29 mouse cellular contexts compared by ENCODE assay signal in genomic region chr1:83847992-83848391, GRCm38 (mm10).
"Had no signal": no experiment of that assay in that cellular context is flagged by ENCODE, and none has a peak within 500 bp of the region (broad histone marks: within the 10 kb centered on the region; RNA-seq: fewer than 3 reads in every experiment).

No protein-coding gene starts in this region.

- H3K36me3 ChIP-seq: limb, embryonic 10.5 days; limb, embryonic 12.5 days; limb, embryonic 13.5 days; limb, embryonic 15.5 days; liver, embryonic 12.5 days; liver, embryonic 13.5 days; liver, embryonic 15.5 days; lung, embryonic 15.5 days; midbrain, embryonic 10.5 days; midbrain, embryonic 12.5 days; midbrain, embryonic 13.5 days had no signal

- H3K4me3 ChIP-seq: left cerebral cortex, adult 2 months; limb, embryonic 10.5 days; limb, embryonic 12.5 days; limb, embryonic 13.5 days; limb, embryonic 15.5 days; liver, embryonic 12.5 days; liver, embryonic 13.5 days; liver, embryonic 15.5 days; lung, embryonic 15.5 days; megakaryocyte, embryonic 14.5 days; midbrain, embryonic 10.5 days; midbrain, embryonic 12.5 days; midbrain, embryonic 13.5 days; myocyte had no signal

- H3K4me2 ChIP-seq: limb, embryonic 12.5 days; limb, embryonic 13.5 days; limb, embryonic 15.5 days; liver, embryonic 11.5 days; liver, embryonic 12.5 days; liver, embryonic 13.5 days; liver, embryonic 15.5 days; lung, embryonic 14.5 days; lung, embryonic 15.5 days; midbrain, embryonic 12.5 days; midbrain, embryonic 13.5 days had no signal

- H3K27ac ChIP-seq: left cerebral cortex, adult 2 months; limb, embryonic 10.5 days; limb, embryonic 12.5 days; limb, embryonic 13.5 days; limb, embryonic 15.5 days; liver, embryonic 12.5 days; liver, embryonic 13.5 days; liver, embryonic 14.5 days; liver, embryonic 15.5 days; lung, embryonic 15.5 days; macrophage; midbrain, embryonic 10.5 days; midbrain, embryonic 12.5 days; midbrain, embryonic 13.5 days had no signal

- ATAC-seq: liver, embryonic 12.5 days; liver, postnatal 0 days; lung, postnatal 0 days; midbrain, embryonic 13.5 days had no signal

- H3K27me3 ChIP-seq: limb, embryonic 12.5 days; limb, embryonic 13.5 days; limb, embryonic 15.5 days; liver, embryonic 12.5 days; liver, embryonic 13.5 days; liver, embryonic 15.5 days; lung, embryonic 15.5 days; megakaryocyte, embryonic 14.5 days; midbrain, embryonic 12.5 days; midbrain, embryonic 13.5 days had no signal

- DNase-seq: left cerebral cortex, postnatal 4 days; liver; liver, embryonic 13.5 days; liver, postnatal 0 days; lung, adult 18-20 months; lung, adult 2 months; lung, embryonic 14.5 days; lung, postnatal 10 days; lung, postnatal 14 days; lung, postnatal 36 days; lung, postnatal 4 days; midbrain, embryonic 14.5 days had no signal

- H3K9ac ChIP-seq: limb, embryonic 12.5 days; limb, embryonic 13.5 days; limb, embryonic 15.5 days; liver, embryonic 12.5 days; liver, embryonic 13.5 days; liver, embryonic 14.5 days; liver, embryonic 15.5 days; liver, postnatal 0 days; lung, embryonic 14.5 days; lung, embryonic 15.5 days; midbrain, embryonic 12.5 days; midbrain, embryonic 13.5 days had no signal

- H3K9me3 ChIP-seq: limb, embryonic 10.5 days; limb, embryonic 12.5 days; limb, embryonic 13.5 days; limb, embryonic 15.5 days; liver, embryonic 12.5 days; liver, embryonic 13.5 days; liver, embryonic 15.5 days; lung, embryonic 15.5 days; midbrain, embryonic 10.5 days; midbrain, embryonic 12.5 days; midbrain, embryonic 13.5 days had no signal

- H3K4me1 ChIP-seq: limb, embryonic 10.5 days; limb, embryonic 12.5 days; limb, embryonic 13.5 days; limb, embryonic 15.5 days; liver, embryonic 12.5 days; liver, embryonic 13.5 days; liver, embryonic 15.5 days; lung, embryonic 15.5 days; megakaryocyte, embryonic 14.5 days; midbrain, embryonic 10.5 days; midbrain, embryonic 12.5 days; midbrain, embryonic 13.5 days had no signal
